Mouse (Mus musculus): Measurements from ENCODE around the gene Snrpb. TPM values are rescaled to one million over a fixed set of nuclear protein-coding genes. Genes with fewer than 3 reads are reported as not detected.

The Snrpb gene
- polyA plus RNA-seq, 1 experiment from 2014 or later = 891 TPM

GRCm38 (mm10) chr2:130125279-130126059, 53.7 kb downstream of the Snrpb start:
- Histone ChIP-seq H3K9ac (ENCODE audit: low read length) (no peak overlapping the region), H3K4me1 (ENCODE audit: control insufficient read depth, insufficient read depth, low read length) (no peaks in the 10 kb centered on the region), H3K36me3 (ENCODE audit: control insufficient read depth, insufficient read depth, low read length) (no peaks in the 10 kb centered on the region), H3K4me2 (ENCODE audit: low read depth, severe bottlenecking) (no peak overlapping the region), H3K27ac (replicated peaks; ENCODE audit: low read depth, low read length) (no peak overlapping the region), H3K27me3 (ENCODE audit: control insufficient read depth, insufficient read depth, low read length) (no peaks in the 10 kb centered on the region), H3K4me3 (ENCODE audit: low read depth, low read length) (no peak overlapping the region), H3K9me3 (ENCODE audit: control insufficient read depth, low read length) (no peaks in the 10 kb centered on the region)
- WGBS = 85% methylated on average over 6 of the region's 6 CpGs
- ATAC-seq (ENCODE audit: insufficient number of reproducible peaks, low FRiP score, low TSS enrichment, low read depth) = no peak
- DNase-seq (ENCODE audit: low spot score) = no peak

Other genes with a start within 250 kb of the Snrpb start
- gene Tgm3, start 167.1 kb downstream of the Snrpb start, polyA plus RNA-seq (2014; fragmentation: Nextera tagmentation; extraction: Ambion mirVana) = 0.12 TPM in 1 of 2 replicates, not detected in the other
- gene Tgm6, start 67.0 kb downstream of the Snrpb start, polyA plus RNA-seq (2014; fragmentation: Nextera tagmentation; extraction: Ambion mirVana) = not detected in 2 replicates
- gene Tmc2, start 15.8 kb upstream of the Snrpb start, polyA plus RNA-seq (2014; fragmentation: Nextera tagmentation; extraction: Ambion mirVana) = not detected in 2 replicates
- gene Nop56, start 95.0 kb upstream of the Snrpb start, polyA plus RNA-seq (2014; fragmentation: Nextera tagmentation; extraction: Ambion mirVana) = 383 and 407 TPM in 2 replicates
- 145 and 148 TPM in 2 replicates for gene Idh3b, start 105.1 kb upstream of the Snrpb start, polyA plus RNA-seq (2014; fragmentation: Nextera tagmentation; extraction: Ambion mirVana)
- gene Ebf4, start 115.8 kb upstream of the Snrpb start, polyA plus RNA-seq (2014; fragmentation: Nextera tagmentation; extraction: Ambion mirVana) = 1.8 and 2.1 TPM in 2 replicates
- gene Cpxm1, start 218.2 kb upstream of the Snrpb start, polyA plus RNA-seq (2014; fragmentation: Nextera tagmentation; extraction: Ambion mirVana) = 62.3 and 64.2 TPM in 2 replicates
- not detected in 2 replicates for gene Gm28372, start 225.8 kb upstream of the Snrpb start, polyA plus RNA-seq (2014; fragmentation: Nextera tagmentation; extraction: Ambion mirVana)
- gene 1700020A23Rik, start 225.9 kb upstream of the Snrpb start, polyA plus RNA-seq (2014; fragmentation: Nextera tagmentation; extraction: Ambion mirVana) = not detected in 2 replicates
- gene Tmem239, start 227.1 kb upstream of the Snrpb start, polyA plus RNA-seq (2014; fragmentation: Nextera tagmentation; extraction: Ambion mirVana) = 0.11 TPM in 1 of 2 replicates, not detected in the other
- gene Vps16, start 244.9 kb upstream of the Snrpb start, polyA plus RNA-seq (2014; fragmentation: Nextera tagmentation; extraction: Ambion mirVana) = 79.8 and 89.2 TPM in 2 replicates
- 10.9 and 11.4 TPM in 2 replicates for gene Pced1a, start 245.3 kb upstream of the Snrpb start, polyA plus RNA-seq (2014; fragmentation: Nextera tagmentation; extraction: Ambion mirVana)